Mouse (Mus musculus) mesoderm, embryonic 11.5 days (tissue): ENCODE results near the gene 9230104L09Rik.

Experiments used
- DNase-seq: peaks from one replicate; pipeline ENCODE4 v3.0.0-alpha.2; 2012; ENCODE audit warnings: low read depth, low spot score

The 9230104L09Rik gene

GRCm38 (mm10) chr2:148864966-148865365, at the start of gene 9230104L09Rik:
Gene 9230104L09Rik (minus strand): TSS chr2:148865038.
- no peak for DNase-seq

- peak; percentile 61 for DNase-seq
Measured at GRCm38 (mm10) chr2:148902286-148902685, 37.4 kb upstream of the 9230104L09Rik start.

GRCm38 (mm10) chr2:148900305-148900704, 35.5 kb upstream of the 9230104L09Rik start:
- DNase-seq = no peak

GRCm38 (mm10) chr2:148896219-148896618, 31.4 kb upstream of the 9230104L09Rik start:
- DNase-seq = no peak

- DNase-seq = no peak
Measured at GRCm38 (mm10) chr2:148893107-148893506, 28.3 kb upstream of the 9230104L09Rik start.

- DNase-seq = no peak
Measured at GRCm38 (mm10) chr2:148890021-148890851, 25.4 kb upstream of the 9230104L09Rik start.

GRCm38 (mm10) chr2:148889331-148890010, 24.6 kb upstream of the 9230104L09Rik start:
- DNase-seq = no peak

- no peak for DNase-seq
Measured at GRCm38 (mm10) chr2:148888872-148889271, 24.0 kb upstream of the 9230104L09Rik start.

GRCm38 (mm10) chr2:148884738-148885137, 19.9 kb upstream of the 9230104L09Rik start:
- no peak for DNase-seq

GRCm38 (mm10) chr2:148879199-148879598, 14.4 kb upstream of the 9230104L09Rik start:
- no peak for DNase-seq

- DNase-seq = no peak
Measured at GRCm38 (mm10) chr2:148878641-148879130, 13.8 kb upstream of the 9230104L09Rik start.

GRCm38 (mm10) chr2:148877016-148877770, 12.4 kb upstream of the 9230104L09Rik start:
- no peak for DNase-seq

- peak; percentile 86 for DNase-seq
Measured at GRCm38 (mm10) chr2:148875335-148875811, 10.5 kb upstream of the 9230104L09Rik start, which contains the start of gene Cst3. Gene Cst3 (minus strand): TSS chr2:148875692.

- DNase-seq = no peak
Measured at GRCm38 (mm10) chr2:148874617-148875334, 9.9 kb upstream of the 9230104L09Rik start.

GRCm38 (mm10) chr2:148874224-148874616, 9.4 kb upstream of the 9230104L09Rik start:
- DNase-seq = no peak

- no peak for DNase-seq
Measured at GRCm38 (mm10) chr2:148872860-148873259, 8.0 kb upstream of the 9230104L09Rik start.

GRCm38 (mm10) chr2:148870526-148870925, 5.7 kb upstream of the 9230104L09Rik start:
- DNase-seq = no peak

GRCm38 (mm10) chr2:148868959-148869358, 4.1 kb upstream of the 9230104L09Rik start:
- DNase-seq = no peak

- no peak for DNase-seq
Measured at GRCm38 (mm10) chr2:148861693-148862092, 3.1 kb downstream of the 9230104L09Rik start.

GRCm38 (mm10) chr2:148860993-148861392, 3.8 kb downstream of the 9230104L09Rik start:
- no peak for DNase-seq

GRCm38 (mm10) chr2:148857506-148857905, 7.3 kb downstream of the 9230104L09Rik start:
- no peak for DNase-seq
